Mouse (Mus musculus) cerebellum, adult 11-12 months (tissue): ENCODE results near the gene Arid1b.
A peak's percentile ranks its signal among the peaks of the same experiment; 100 is the strongest.

Experiments used
- DNase-seq: peaks from one replicate; pipeline ENCODE4 v3.0.0; 2022

The Arid1b gene

GRCm38 (mm10) chr17:5197765-5198164 is 203.6 kb downstream of the Arid1b start:
- DNase-seq: no peak

DNA sequence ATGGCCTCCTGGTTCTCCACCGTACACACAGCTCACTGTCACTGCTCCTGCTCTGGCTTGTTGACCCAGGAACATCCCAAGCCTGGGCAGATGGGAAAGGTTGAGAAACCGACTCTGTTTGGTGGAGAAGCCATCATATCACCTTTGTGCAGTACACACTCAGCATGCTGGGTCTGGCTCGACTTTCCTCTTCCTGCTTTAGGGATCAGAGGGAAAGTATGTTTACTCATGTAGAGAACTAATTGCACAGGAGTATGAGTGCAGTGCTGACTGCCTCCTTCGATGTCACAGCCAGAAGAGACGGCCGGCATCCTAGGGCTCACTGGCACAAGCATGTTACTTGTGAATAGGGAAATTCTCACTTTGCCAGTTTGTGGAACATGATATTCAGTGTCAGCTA is 204.1 kb downstream of the Arid1b start:
- DNase-seq: no peak

- DNase-seq: no peak
These were observed 204.7 kb downstream of the Arid1b start for GRCm38 (mm10) chr17:5198811-5199210.

DNA sequence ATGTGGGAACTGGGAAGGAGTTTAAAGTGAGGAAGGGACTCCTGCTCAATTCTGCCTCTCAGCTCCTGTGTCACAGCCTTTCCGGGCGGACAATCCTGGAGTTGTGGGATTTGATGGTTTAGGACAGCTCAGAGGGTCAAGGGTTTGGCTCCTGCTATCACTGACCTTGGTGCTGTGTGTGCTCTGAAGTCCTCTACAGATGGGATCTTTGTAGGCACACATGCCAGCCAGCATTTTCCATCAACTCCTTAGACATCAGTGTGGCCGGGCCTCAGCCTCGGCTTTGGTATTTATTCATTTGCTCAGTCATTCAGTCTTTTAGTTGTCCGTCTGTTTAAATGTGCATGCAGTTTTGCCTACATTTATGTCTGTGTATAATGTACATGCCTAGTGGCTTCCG is 206.5 kb downstream of the Arid1b start:
- no peak for DNase-seq

GRCm38 (mm10) chr17:5201859-5202598 is 207.9 kb downstream of the Arid1b start:
- DNase-seq: peak; percentile 56

GRCm38 (mm10) chr17:5202756-5203155 is 208.6 kb downstream of the Arid1b start:
- DNase-seq: no peak

GRCm38 (mm10) chr17:5203346-5204102 is 209.4 kb downstream of the Arid1b start:
- no peak for DNase-seq

GRCm38 (mm10) chr17:5204103-5204665 is 210.1 kb downstream of the Arid1b start:
- DNase-seq: peak; percentile 60

- peak; percentile 42 for DNase-seq
These were observed 211.0 kb downstream of the Arid1b start for GRCm38 (mm10) chr17:5205163-5205581.

- no peak for DNase-seq
These were observed 212.6 kb downstream of the Arid1b start for GRCm38 (mm10) chr17:5206731-5207130.

- no peak for DNase-seq
These were observed 213.7 kb downstream of the Arid1b start for GRCm38 (mm10) chr17:5207881-5208280.

DNA sequence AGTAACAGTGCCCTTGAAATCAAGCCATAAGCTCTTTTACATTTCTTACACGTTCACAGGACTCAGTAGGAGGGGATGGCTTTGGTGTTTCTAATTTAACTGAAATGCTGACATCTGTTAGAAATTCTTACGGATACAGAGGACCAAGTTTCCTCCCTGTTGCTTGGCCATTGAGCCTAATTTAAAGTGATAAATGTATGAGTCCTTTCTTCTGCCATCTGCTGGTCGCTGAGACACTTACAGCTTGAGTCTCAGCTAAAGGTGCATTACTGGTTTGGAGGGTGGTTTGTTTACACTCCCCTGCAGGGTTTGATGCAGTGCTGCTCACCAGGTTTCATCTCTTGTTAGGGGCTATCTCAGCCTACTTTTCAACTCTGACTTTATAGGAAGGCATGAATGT is 214.2 kb downstream of the Arid1b start:
- DNase-seq: no peak

DNA sequence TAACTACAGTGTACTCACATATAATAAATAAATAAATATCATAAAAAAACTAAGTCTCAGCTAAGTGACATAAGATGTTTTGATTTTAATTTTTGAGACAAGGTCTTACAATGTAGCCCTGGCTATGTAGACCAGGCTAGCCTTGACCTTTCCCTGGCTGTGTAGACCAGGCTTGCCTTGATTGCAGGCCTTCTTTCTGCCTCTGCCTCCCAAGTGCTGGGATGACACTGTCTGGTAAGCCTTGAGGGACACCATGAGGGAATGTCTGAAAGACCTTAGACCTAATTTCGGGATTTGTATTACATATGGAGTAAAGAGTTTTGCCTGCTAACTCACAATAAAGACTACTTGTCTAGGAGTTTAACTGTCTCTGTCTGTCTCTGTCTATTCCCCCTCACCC is 214.9 kb downstream of the Arid1b start:
- DNase-seq: no peak

- no peak for DNase-seq
These were observed 216.1 kb downstream of the Arid1b start for GRCm38 (mm10) chr17:5210101-5210727.

DNA sequence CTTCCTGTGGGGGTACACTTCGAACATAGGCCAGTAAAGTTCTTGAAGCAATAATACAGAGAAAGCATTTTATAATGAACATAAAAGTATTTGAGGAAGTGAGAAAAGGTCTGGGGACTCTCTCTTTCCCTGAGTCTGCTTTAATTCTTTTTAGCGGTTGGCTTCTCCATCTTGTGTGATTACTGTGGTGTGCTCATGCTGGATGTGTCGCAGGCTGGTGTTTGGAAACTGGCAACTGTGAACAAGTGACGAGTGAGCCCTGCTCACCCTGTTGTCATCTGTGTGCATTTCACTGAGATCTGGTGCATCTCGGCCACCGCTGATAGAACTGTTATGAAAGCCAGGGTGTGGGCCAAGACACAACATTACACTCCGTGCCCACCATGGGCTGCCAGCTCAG is 216.8 kb downstream of the Arid1b start:
- no peak for DNase-seq

DNA sequence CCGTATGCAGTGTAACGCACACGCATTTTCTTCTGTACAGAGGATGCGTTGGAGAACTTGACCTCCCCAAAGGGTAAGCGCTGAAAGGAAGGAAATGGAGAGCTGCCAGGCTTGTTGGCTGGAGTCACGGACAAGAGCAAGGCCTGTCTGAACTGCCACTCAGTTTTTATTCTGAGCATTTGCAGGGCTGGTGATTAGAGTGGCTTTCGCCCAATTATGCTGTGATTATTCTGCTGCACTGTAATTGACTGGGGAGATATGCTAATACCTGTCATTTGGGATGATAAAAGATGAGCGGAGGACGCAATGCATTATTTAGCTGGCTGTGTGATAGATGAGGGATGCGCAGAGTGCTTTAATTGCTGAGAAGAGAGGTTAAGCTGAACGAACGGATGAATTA is 218.0 kb downstream of the Arid1b start:
- DNase-seq: peak; percentile 74

DNA sequence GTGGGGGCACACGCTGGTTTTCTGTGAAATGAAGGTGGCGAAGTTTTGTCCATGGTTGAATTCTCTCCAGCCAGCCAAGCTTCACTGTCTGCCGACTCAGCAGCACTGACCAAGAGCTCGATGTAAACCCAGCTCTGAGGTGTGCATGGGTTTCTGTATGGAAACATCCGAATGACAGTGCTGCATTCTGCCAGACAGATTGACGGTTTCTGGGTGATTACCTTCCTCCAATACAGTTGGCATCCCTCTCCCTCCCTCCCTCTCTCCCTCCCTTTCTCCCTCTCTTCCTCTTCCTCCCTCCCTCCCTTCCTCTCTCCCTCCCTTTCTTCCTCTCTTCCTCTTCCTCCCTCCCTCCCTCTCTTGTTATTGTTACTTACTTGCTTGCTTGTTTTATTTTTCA is 219.3 kb downstream of the Arid1b start:
- no peak for DNase-seq

DNA sequence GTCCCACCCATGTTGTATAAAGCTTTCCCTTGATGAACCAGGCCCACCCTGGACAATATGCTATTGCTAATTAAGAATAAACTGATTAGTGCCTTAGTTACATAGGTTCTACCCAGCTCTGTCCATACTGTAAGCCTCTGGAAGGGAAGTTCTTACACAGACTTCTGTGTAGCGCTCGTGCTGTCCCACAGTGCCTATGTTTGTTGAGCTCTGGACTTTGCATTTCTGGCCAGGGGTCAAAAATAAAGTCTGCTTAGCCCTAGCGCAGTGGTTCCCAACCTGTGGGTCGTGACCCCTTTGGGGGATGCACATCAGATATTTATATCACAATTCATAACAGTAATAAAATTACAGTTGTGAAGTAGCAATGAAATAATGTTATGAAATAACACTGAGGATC is 221.2 kb downstream of the Arid1b start:
- DNase-seq: no peak

DNA sequence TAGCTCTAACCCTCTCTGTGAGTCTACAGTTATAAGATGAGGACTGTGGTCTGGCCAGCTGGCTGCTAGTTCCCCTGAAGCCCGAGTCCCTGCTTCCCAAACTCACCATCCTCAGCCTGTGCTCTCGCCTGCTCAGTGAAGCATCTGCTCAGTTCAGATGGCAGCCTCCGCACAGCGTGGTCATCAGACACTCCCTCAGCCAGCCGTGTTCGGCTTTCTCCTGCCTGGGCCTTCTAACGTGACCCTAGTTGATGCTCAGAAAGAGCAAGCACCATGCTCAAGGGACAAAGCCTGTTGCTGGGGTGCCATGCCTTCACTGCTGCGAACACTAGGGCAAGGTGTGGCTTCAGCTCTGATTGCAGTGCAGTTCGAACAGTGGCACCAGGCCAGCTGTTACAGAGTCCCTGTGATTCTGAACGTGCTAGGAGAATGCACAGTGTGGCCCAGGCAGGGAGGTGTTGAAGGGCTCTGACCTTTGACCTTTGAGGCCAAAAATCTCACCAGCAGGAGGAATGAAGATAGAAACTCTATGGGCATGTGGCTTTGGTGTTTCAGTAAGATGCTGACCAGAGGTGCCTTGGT is 222.9 kb downstream of the Arid1b start:
- DNase-seq: peak; percentile 57

DNA sequence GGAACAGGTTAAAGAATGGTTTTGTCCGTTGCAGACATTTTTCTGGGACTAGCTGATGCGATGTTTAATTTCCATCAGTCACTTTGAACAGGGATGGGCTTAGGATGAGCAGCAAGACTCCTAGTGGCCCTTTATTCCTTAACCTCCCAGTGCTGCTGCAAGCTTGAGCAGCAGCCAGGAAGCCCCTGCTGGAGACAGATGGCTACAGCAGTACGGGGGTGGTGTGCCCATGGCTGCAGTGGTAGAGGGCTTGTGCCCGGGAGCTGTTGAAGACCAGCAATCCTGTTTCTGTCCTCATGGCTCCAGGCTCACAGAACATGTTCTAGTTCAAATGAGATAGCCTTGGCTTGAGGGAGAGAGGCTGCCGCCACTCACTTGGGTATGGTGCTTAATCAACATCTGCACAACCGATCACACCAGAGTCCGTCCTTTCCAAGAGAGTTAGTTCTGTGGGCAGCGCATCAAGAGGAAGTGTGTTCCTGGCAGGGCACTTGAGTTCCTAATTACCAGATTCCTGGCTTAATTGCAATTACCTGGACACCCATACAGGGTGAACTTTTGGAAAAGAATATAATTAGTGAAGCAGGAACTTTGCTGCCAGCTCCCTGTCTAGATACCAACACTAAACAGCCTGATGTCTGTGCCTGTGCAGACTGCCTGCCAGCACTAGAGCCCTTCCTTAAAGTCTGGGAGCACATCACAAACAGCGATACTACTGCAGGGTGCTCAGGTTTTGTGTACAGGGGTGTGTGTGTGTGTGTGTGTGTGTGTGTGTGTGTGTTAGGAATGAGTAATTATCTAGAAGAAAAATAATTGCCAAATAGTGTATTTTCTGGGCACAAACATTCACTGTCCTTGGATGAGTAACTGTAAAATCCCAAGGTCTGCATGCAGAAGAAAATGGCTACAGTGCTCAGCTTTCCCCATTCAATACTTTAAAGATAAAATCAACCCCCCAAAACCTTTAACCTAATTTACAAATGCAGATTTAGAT is 224.0 kb downstream of the Arid1b start:
- no peak for DNase-seq

DNA sequence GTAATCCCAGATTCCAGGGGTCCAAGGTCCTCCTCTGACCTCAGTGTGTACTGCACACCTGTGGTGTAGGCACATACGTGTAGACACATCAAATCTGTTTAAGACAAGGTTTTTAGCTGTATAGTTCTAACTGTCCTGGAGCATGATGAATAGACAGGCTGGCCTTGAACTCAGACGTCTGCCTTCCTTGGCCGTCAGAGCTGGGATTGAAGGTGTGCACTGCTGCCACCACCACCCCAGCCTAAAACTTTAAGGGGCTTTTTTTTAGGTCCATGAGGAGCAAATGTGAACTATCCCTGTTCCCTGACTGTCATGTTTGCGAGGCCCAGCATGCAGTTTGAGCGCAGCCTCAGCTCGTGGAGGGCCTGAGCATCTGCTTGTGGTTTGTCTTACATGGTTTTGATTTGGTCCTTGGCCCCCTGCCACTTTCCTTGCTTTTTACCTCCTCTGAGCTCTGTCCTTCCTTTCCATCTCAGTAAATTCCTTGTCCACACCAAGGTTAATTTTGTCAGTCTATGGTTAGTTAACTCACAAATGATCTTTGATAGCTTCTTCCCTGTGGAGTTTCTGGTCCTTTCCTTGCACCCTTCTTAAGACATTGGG is 224.9 kb downstream of the Arid1b start:
- DNase-seq: no peak

DNA sequence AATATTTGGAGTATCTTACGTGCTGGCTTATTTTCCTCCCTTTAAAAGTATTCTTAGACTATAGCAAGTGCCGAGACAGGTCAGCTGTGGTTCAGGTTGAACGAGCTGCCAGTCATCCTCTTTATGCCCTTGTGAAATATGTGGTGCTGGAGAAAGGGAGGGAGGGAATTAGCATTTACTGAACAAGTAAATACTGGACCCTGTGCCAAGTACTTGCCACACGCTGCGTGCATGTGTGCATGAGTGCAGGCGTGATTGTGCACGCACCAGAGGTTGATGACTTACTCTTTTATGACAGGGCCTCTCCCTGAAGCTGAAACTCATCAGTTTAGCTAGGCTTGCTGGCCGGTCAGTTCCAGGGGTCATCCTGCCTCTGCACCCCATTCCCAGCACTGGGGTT is 226.9 kb downstream of the Arid1b start:
- DNase-seq: no peak
